Mouse (Mus musculus) heart, adult 9 months (tissue): Measurements from ENCODE around the gene Cetn4.

Experiments
- DNase-seq, 2 experiments: peaks; one replicate each; pipeline ENCODE4 v3.0.0; 2022; ENCODE audit warnings: low spot score in 2 of 2

Cetn4 gene

DNA sequence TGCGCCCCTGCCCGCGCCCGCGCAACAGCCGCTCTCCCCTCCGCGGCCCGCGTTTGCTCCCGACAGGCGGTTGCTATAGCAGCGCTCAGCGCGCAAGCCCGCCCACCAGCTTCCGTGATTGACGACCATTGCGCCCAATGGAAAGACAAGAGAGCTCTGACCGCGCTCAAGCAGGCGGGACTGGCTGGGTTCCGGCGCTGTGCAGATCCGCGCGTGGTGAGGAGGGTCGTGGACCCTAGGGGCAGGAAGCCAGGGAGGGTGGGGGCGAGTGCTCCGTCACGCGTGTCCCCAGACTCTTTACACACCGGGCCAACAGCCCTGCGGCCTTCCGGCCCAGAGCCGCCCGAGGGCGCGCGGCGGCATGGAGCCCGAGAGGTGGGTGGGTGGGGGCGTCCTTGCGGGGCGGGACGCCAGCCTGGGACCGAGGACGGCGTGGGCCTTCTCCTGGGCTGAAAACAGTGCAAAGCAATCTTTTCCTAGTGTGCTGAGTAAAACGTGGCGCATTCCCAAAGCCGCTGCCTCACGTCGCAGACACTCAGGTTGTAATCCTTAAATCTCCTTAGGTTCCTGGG is at the start of gene Cetn4, which contains the start of gene Bbs12:
TSS of gene Cetn4 (minus strand) at position 339 of the 572 bp plus-strand sequence.
TSS of gene Bbs12 (plus strand) at position 185 of the 572 bp plus-strand sequence.
- peak; percentile 94 to 95 for DNase-seq

DNA sequence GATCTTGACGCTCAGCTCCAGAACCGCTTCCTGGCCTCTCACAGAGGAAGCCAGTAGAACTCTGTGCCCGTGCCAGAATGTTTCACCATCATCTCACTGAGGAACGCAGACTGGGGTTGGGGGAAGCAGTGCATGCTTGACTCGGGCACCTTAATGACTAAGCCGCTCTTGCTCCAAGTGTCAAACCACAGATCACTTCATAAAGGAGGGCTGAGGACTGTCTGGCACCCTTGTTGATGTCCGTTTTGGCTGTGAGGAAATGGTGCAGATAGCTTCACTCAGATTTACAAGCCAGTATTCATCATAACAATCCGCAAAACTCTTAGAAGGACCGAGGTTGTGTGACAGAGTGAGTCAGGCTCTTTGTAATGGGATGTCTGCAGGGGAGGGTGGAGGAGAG is 48.2 kb upstream of the Cetn4 start:
- DNase-seq: peak in 1 of 2 experiments; percentile 37

DNA sequence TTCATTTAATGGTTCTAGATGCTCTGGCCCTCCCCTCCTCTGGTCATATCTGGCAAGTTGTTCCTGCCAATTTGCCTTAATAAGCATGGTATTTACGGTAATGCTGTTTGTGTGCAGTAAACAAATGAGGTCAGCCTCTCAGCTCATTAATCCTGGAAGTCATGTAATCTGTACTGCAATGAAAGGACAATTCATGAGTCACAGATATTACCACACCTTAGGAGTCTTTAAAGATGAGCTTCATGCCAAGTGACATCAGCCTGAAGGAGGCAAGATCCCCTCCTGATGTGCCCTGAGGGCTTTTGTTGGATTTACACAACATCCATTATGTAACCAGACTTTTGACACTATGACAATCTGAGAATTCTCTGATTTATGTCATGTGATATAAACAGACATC is 42.2 kb upstream of the Cetn4 start:
- no peak for DNase-seq

DNA sequence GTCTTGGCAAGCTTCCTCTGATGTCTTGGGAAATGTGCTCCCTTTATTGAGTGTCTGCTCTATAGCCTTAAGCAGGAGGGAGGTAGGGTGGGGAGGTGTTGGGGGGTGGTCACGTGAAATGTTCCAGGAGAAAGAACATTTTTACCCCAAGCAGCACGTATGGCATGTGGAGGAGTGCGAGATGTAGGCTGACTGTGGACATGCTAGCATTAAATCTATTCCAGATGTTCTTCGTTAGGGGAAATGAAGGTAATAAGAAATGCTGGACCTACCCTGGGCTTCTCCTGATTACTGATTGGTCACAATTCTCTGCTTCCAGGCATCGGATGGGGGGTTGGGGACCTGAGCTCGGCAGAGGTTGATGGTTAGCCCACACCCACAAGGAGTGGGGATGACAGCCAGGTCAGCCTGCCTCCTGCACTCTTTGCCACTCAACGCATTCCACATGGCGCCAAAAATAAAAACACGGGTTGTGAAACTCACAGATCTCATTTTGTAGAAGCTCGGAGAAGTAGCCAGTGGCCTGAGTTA is 41.5 kb upstream of the Cetn4 start:
- DNase-seq: peak; percentile 32 to 64

DNA sequence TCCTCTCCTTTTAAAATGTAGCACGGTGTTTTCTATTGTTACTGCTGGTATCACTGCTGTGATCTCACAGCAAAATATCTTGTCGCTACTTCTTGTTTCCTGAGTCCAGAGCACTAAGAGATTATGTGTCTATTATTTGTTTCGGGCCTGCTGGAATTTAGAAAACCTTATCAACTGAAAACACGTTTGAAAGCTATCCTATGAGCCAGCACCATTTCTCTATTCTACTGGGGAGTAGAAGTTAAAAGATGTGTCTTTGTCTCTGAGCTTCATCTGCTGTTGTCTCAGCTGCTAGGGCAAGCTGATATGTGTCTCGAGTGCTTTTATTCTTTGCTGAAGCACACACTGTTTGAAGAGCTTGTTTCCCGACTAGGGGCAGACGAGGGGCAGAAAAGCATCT is 37.9 kb upstream of the Cetn4 start:
- no peak for DNase-seq

DNA sequence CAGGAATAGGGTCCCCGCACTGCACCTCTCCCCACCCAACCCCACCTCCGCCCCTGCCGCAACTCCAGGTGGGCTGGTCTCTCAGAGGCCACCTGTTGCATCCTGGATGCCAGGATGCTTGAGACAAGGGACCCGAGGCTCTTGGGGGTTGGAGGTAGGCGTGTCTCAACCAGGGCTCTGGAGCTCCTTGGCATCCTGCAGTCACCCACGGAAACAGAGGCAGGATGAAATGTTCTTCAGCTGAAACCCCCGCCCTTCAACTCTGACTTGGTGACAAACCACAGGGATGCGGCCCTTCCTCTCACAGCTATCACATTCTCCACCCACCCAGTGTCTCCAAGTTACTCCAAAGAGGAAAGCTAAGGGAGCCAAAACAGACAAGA is 36.6 kb upstream of the Cetn4 start:
- peak; percentile 26 to 33 for DNase-seq

DNA sequence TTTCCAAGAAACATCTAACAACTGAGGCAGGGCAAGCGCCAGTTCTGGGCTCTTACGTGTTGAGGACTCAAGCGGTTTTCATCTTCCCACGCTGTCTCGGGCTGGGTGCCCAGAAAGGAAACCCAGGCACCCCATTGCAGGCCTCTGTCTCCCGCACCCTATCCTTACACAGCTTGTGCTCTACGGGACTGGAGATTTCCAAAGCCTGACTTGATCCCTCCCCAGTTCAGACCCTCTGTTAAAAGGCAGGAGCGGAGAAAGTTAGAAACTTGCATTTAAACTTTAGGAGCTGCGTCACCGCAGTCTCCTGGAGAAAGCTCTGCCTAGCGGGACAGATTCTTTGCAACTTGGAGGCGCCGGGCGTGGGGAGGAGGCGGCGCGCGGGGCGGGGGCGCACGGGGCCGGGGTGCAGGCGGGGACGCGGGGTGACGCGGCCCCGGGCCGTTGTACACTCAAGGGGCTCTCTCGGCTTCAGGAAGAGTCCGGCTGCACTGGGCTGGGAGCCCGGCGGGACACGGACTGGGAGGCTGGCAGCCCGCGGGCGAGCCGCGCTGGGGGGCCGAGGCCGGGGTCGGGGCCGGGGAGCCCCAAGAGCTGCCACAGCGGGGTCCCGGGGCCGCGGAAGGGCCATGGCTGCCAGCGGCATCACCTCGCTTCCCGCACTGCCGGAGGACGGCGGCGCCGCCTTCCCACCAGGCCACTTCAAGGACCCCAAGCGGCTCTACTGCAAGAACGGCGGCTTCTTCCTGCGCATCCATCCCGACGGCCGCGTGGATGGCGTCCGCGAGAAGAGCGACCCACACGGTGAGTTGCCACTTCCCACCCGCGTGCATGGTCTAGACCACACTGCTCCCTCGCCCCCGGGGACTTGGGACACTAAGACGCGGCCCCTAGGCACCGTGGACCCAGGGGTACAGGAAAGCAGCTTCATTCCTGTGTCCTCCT is 36.0 kb upstream of the Cetn4 start, which contains the start of gene Fgf2:
TSS of gene Fgf2 (plus strand) at position 126 of the 945 bp plus-strand sequence.
- peak; percentile 53 to 72 for DNase-seq

DNA sequence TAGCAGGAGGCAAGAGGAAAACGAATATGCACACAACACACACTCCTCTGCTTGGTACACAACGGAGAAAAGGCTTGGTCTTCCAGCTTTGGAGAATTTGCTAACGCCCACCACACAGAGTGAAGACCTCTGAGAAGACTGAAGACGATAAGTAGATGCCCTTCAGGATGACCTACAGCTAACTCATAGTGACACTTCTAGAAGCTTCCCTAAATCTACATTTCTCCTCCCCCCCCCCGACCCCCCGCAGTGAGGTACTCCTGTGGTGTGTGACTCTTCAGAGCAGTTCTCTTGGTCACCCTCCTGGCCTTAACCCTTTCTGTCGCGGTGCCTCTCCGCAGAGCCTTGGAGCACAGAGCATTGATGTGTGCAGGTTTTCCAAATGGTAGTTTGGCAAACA is 35.2 kb upstream of the Cetn4 start:
- DNase-seq: no peak

DNA sequence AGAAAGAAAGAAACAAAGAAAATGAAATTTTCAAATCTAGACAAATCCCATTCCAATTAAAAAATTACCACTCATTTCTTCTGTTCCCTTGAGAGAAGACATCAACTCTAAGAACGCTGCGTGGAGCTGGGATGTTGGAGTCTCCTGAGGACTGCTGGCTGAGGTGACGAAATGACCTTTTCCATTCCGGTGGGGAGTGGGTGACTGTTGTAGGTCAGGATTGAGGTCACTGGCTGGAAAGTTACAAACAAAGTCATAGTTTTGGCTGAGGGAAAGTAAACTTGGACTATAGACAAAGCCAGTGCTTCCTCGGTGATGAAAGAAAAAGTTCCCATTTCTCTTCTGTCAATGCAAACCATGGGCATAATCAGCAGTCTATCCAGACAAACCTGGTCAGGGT is 30.3 kb upstream of the Cetn4 start:
- peak; percentile 23 to 48 for DNase-seq

DNA sequence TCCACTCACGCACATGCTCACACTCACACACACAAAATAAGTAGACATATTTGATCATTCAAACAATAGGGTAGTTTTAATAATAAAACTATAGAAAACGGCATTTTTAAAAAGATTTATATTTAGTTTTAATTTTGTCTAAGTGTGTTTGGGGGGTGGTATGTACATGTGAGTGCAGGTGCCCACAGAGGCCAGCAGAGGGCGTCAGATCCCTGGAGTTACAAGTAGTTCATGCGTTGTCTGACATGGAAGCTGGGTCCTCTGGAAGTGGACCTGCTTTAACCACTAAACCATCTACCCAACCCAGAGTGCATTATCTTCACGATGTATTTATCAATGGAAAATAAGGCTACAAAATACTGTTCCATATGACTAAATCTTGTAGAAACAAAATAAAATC is 28.6 kb upstream of the Cetn4 start:
- DNase-seq: peak in 1 of 2 experiments; percentile 29

DNA sequence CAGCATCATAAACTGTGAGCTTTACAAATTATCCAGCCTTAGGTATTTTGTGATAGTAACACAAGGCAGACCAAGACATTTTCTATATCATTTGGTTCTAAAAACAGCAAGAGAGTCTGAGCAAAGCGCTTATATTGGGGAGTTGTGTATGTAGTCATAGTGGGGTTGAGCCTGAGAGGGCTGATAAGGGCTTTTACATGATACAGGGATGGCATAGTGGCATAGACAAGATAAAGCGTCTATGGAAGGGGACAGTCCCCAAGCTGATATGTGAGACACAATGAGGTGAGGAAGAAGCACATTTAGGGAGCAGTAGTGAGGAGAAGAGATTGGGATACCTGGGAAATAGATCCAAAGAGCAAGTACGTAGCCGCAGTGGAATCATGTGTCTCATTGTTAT is 21.5 kb upstream of the Cetn4 start:
- no peak for DNase-seq

DNA sequence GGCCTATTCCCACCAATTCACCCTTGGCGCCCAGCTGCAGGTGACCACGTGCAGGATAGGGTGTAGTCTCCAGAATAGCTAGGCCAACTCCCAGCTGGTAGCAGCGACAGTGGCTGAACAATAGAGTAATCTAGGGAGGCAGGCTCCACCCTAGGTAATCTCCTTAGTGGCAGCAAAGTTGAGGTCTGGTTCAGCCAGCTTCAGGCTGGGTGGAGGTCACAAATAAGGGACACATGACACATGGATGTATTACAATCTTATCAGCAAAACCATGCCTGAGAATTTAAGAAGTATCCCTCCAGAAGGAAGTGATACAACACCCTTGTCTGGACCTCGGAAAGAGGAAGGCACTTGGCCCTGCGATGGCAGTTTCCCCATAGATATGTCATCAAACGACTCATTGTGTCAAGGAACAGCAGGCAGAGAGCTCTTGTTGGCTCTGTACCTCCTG is 19.5 kb upstream of the Cetn4 start:
- no peak for DNase-seq

DNA sequence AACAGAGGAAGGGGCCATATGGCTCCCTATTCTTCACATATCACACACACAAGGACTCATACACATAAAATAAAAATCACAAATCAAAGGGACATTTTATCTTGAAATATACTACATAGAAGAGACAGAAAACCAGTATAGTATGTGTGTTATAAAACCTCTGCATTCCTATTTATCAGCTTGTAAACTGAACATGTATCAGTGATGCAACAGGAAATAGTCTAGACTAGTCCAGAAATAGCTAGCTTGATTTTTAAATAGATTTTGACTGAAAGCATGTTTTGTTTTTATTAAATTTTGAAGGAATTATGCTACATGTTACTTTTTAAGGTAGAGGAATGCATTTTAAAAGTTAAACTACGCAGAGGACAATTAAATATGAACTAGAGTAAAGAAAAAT is 17.5 kb upstream of the Cetn4 start:
- no peak for DNase-seq

DNA sequence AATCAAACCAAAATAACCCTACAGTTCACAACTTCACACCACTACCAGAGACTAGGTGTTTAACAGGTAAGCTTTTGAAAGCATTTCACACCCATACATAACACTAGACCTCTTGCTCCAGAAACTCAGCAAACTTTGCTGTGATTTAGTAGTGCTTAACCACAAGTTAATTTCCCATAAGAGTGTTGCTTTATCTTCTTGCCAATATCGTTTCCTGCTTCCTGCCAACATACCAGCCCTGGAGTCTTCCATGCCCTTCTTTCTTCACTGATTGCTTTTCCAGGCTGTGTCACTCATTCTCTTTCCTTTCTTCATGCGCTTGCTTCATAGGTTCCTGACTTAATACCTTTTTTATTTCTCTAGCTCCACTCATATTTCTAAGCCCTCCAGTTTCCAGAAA is 16.0 kb upstream of the Cetn4 start:
- DNase-seq: no peak

DNA sequence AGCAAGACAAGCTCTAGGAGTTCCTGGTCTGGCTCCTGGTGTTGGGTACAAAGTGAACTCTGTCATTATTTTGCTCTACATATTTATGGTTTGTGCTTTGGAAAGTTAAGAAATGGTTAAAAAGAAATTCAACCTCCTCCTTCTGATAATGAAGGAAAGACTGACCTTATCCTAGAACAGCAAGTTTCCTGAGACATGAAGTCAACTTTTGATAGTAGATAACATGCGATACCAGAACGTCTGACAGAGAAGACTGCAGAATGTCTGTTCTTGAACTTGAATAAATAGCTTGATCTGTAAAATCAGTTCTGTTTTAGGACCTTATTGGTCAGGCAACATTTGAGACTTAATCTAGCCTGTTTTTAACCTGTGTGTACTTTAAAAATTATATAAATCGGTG is 14.1 kb upstream of the Cetn4 start:
- no peak for DNase-seq

DNA sequence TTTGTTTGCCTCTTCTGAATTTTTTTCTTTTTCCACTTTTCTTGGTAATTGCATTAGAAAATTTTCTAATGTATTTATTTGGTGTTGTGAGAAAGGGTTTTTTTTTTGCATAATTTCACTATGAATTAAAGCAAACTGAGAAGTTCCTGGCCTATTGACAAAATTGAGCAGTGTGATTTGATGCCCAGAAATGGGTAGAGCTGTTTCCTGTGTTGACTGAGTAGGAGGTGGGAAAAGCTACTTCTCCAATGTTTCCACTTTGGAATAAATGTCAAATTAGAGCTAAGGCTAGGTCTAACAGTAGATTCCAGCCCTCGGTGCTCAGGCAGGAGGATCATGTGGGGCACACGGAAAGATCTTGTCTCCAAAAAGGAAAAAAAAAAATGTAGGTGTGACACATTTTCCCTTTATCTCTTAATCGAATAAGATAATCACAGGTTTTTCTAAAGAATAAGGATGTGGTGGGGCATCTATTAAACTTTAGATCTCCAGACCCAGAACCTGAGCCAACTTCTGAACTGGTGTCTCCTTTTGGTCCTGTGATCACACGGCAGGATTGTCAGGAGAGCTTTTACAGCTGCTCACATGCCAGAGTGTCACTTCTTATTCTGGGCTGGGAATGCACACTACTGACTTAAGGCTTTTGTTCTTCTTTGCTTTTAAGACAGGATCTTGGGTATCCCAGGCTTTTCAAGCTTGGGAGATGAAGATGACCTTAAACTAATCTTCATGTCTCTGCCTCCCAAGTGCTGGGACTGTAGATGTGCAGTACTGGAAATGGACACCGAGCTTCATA is 13.0 kb upstream of the Cetn4 start:
- DNase-seq: no peak

DNA sequence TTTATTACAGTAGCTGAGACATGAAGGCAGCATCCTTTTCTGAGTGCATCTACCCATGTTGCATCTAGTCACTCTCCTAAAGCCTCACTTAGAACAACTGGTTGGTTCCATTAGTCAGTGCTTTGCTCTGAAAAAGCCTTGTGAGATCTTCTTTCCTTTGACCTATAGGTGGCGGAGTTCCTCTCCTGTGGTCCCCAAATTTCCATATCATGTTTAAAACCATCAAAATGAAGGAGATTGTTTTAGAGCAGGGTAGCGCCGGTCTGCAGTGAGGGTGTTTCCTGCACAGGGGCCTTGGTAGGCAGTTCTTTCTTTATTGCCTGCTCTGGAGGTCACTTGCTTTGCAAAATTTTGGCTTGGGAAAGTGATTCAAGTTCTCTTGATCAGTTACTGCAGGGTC is 11.8 kb upstream of the Cetn4 start:
- DNase-seq: no peak

DNA sequence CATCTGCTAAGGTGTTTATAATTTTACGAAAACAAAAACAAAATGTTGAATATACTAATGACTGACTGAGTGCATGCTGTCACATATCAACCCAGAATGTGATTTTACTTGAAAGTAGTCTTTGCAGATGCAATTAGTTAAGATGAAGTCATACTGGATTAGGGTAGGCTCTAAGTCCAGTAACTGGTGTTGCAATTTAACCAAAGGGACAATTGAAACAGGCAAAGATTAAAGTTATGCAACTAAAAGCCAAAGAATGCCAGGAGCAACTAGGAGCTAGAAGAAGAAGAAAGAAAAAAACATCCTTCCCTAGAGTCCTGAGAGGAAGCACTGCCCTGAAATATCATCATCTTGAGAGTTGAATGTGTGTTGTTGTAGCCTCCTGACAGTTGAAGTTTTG is 3.7 kb upstream of the Cetn4 start:
- DNase-seq: peak in 1 of 2 experiments; percentile 26

DNA sequence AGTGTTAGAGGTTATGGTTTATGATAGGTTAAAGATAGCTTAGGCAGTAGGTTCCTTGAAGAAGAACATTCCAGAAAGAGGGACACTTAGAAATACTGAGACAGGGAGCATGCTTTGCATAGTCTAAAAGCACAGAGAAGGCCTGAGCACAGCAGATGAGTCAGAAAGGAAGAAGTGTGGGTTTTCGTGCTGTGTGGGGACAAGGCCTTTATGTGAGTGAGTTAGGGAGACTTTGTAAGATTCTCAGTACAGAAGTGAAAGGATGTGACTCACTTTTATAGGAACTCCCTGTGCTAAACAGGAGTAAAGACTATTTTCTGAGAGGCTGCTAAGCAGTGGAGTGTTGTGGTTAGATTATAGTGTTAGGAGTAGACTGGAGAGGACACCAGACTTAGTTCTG is 863 bp upstream of the Cetn4 start:
- DNase-seq: peak; percentile 20

DNA sequence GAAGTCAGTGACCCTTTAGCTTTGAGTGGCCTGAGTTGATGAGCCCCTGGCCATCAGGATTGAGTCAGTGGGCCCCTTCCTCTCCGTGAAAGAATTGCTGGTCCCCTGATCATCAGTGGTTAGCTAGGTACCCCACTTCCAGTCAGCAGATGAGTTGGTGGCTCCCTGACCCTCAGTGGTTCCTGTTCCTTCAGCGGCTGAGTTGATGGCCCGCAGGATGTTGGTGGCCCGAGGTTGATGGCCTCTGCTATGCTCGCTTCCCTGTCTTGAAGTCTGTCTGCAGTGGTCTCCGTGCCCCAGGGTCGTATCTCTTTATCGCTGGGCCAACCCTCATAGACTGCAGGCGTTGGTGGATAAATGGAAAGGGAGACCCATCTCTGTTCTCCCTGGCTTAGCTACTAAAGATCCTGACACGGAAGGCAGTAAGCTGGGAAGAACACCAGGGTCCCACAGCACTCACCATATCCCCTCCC is 575 bp downstream of the Cetn4 start:
- no peak for DNase-seq

DNA sequence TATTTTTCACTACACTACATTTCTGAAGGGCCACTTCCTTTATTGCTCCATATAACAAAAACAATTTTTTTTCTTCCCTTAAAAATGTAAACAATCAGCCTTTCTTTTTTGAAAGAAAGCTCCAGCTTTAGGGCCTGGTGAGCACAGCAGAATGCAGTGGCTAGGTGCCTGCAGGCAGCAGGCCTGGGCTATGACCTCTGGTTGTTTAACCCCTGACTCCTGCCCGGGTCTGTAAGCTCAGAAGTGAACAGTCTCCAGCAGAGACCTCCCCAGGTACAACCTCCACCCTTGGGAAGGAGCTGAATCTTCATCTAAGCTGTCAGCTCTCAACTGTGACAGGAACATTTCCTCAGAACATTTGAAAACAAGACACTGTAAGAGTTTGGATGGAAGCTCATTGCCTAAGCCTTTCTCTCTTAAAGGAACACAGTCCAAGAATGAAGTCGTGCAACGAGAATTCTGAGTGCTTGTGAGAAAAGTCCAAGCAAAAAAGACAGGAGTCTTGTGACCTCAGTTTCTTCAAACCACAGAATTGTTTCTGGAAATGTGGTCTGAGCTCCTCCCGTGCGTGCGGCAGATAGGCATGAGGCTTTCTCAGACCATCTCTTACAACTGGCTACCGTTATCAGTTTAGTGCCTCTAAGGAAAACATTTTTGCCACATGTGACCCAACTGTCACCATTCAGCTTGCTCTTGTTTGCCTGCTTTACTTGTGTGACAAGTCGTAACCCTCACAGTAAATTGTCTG is 8.9 kb downstream of the Cetn4 start:
- no peak for DNase-seq
